ENCODE assay signal across 7 mouse cellular contexts in the genomic region with DNA sequence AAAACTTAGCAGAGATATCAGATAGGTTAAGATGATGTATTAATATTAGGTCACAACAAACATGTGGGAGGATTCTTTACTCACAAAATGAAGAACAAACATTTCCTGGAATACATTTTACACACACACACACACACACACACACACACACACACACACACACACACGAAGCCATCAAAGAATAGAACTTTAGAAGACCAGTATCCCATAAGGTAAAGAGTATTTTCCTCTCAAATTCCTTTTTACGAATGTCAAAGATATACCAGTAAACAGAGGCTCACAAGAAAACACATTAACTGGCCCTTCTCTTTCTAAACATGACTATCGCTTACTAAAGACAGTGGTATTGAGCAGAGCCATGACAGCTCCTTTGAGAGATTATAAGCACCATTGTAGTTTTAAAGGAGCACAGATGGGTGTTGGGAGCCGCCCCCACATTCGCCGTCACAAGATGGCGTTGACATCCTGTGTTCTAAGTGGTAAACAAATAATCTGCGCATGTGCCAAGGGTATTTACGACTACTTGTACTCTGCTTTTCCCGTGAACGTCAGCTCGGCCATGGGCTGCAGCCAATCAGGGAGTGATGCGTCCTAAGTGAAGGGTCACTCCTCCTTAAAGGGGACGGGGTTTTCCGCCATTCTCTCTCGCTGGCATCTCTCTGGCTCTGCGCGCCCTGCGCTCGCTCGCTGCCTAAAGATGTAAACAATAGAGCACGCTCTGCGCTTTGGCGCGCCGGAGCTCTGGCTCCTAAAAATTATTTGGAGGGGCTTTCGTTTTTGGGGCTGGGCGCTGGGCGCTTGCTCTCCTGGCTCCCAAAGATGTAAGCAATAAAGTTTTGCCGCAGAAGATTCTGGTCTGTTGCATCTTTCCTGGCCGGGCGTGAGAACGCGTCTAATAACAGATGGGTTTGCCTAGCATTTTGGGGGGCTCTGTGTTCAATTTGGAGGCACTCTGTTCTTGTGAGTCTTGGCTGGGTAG.
A peak's percentile ranks its signal among the peaks of the same experiment; 100 is the strongest.
DNase-seq lines count a peak whose midpoint lies in the region; ATAC-seq and TF ChIP-seq lines count a peak whose summit lies in the region.
"Not testable (repeated sequence)": the region's sequence is repeated elsewhere in the genome, so short reads cannot be mapped to it uniquely, and the experiment has no call there.

No protein-coding gene starts in this region.

- peaks cover 13% of the 10 kb centered on the region for H3K9me3 ChIP-seq in heart, embryonic 13.5 days
- H3K9me3 ChIP-seq in lung, postnatal 0 days (ENCODE audit: low read length); neural tube, embryonic 15.5 days (replicated peaks): not testable (repeated sequence)

- DNase-seq in kidney, adult 11 months = peak; percentile 35
- DNase-seq in left cerebral cortex, postnatal 4 days = peak; percentile 16
- DNase-seq in lung, postnatal 0 days (ENCODE audit: low spot score) = peak; percentile 48

- not testable (repeated sequence) for H3K27ac ChIP-seq in embryonic fibroblast, embryonic 13.5 days (ENCODE audit: insufficient read depth, low read length); heart, embryonic 13.5 days (replicated peaks); lung, postnatal 0 days (ENCODE audit: low read length)
- peak overlapping the region; percentile 54 for H3K27ac ChIP-seq in neural tube, embryonic 15.5 days (replicated peaks)

- WGBS in heart, embryonic 13.5 days = 49% methylated on average over 24 of the region's 34 CpGs
- WGBS in lung, postnatal 0 days = 46% methylated on average over 20 of the region's 34 CpGs
- 51% methylated on average over 25 of the region's 34 CpGs for WGBS in neural tube, embryonic 15.5 days

- TF ChIP-seq CTCF in embryonic fibroblast, embryonic 13.5 days (IDR thresholded peaks at IDR 0.05; ENCODE audit: borderline replicate concordance, insufficient read depth, low read length); lung, postnatal 0 days (IDR thresholded peaks at IDR 0.05): not testable (repeated sequence)

- peak overlapping the region; percentile 73 for H3K9ac ChIP-seq in heart, embryonic 13.5 days
- peak overlapping the region; percentile 32; the same call in 1 of the 2 replicates for H3K9ac ChIP-seq in lung, postnatal 0 days (replicated peaks; ENCODE audit: low read depth)
- peak overlapping the region; percentile 40; the same call in 1 of the 2 replicates for H3K9ac ChIP-seq in neural tube, embryonic 15.5 days (replicated peaks)

- peak overlapping the region; percentile 68 for H3K4me2 ChIP-seq in heart, embryonic 13.5 days
- peak overlapping the region; percentile 43 for H3K4me2 ChIP-seq in lung, postnatal 0 days (replicated peaks; ENCODE audit: low read depth, low read length)
- H3K4me2 ChIP-seq in neural tube, embryonic 15.5 days = peak overlapping the region; percentile 51

- ATAC-seq in cerebellum, adult (ENCODE audit: insufficient number of reproducible peaks, low FRiP score, low TSS enrichment) = peak; percentile 74; the same call in 1 of the 2 replicates
- ATAC-seq in heart, embryonic 13.5 days (ENCODE audit: extremely low read depth, insufficient number of reproducible peaks, low FRiP score, low TSS enrichment) = not testable (repeated sequence)
- ATAC-seq in lung, postnatal 0 days = peak; percentile 67
- ATAC-seq in neural tube, embryonic 15.5 days (ENCODE audit: low FRiP score) = peak; percentile 77

- H3K4me3 ChIP-seq in embryonic fibroblast, embryonic 13.5 days (ENCODE audit: insufficient read depth, low read length) = peak overlapping the region; percentile 52
- H3K4me3 ChIP-seq in heart, embryonic 13.5 days = peak overlapping the region; percentile 53
- H3K4me3 ChIP-seq in lung, postnatal 0 days (ENCODE audit: low read depth, low read length) = peak overlapping the region; percentile 38
- peak overlapping the region; percentile 39 for H3K4me3 ChIP-seq in neural tube, embryonic 15.5 days (replicated peaks)

- H3K27me3 ChIP-seq in heart, embryonic 13.5 days (replicated peaks); lung, postnatal 0 days (replicated peaks; ENCODE audit: insufficient read depth, low read length); neural tube, embryonic 15.5 days (replicated peaks): not testable (repeated sequence)

- not testable (repeated sequence) for H3K4me1 ChIP-seq in embryonic fibroblast, embryonic 13.5 days (ENCODE audit: control insufficient read depth, insufficient read depth, low read length); heart, embryonic 13.5 days; lung, postnatal 0 days (ENCODE audit: insufficient read depth, low read depth, low read length); neural tube, embryonic 15.5 days

- TF ChIP-seq POLR2A in embryonic fibroblast, embryonic 13.5 days (IDR thresholded peaks at IDR 0.05; ENCODE audit: low read depth, low read length) = not testable (repeated sequence)

- not testable (repeated sequence) for TF ChIP-seq EP300 in lung, postnatal 0 days (IDR thresholded peaks at IDR 0.05)

- not testable (repeated sequence) for H3K36me3 ChIP-seq in heart, embryonic 13.5 days; lung, postnatal 0 days (ENCODE audit: insufficient read depth, low read length); neural tube, embryonic 15.5 days

- intact Hi-C loops in left cerebral cortex, postnatal 4 days (cut with DNase I) = not testable (repeated sequence)
